8 mouse cellular contexts compared by ENCODE assay signal in genomic region chr1:189080797-189081196, GRCm38 (mm10).
DNase-seq lines count a peak whose midpoint lies in the region; ATAC-seq and TF ChIP-seq lines count a peak whose summit lies in the region.

No protein-coding gene starts in this region.

- peaks cover 0 to 3% of the 10 kb centered on the region in 2 experiments; a peak in 2 of 4 replicates for H3K36me3 ChIP-seq in MEL (ENCODE audit: control insufficient read depth in 1 of 2, insufficient read depth in 2 of 2, low read length in 2 of 2)
- H3K36me3 ChIP-seq in forebrain, embryonic 12.5 days (replicated peaks): no peaks in the 10 kb centered on the region
- no peaks in the 10 kb centered on the region for H3K36me3 ChIP-seq in lung, postnatal 0 days (ENCODE audit: insufficient read depth, low read length)

- peak; percentile 75 for ATAC-seq in forebrain, embryonic 12.5 days (ENCODE audit: low FRiP score)
- ATAC-seq in lung, postnatal 0 days: peak; percentile 80
- ATAC-seq in erythroid progenitor cell, adult 5-6 weeks (replicated peaks; ENCODE audit: low FRiP score, poor library complexity, severe bottlenecking): no peak

- H3K27ac ChIP-seq in MEL (ENCODE audit: control insufficient read depth, low read depth, low read length): no peak overlapping the region
- no peak overlapping the region for H3K27ac ChIP-seq in forebrain, embryonic 12.5 days
- no peak overlapping the region for H3K27ac ChIP-seq in lung, postnatal 0 days (ENCODE audit: low read length)

- 0 out of 4 replicates have a peak, but pooled peaks cover 0 to under 1% of the 10 kb centered on the region in 2 experiments for H3K27me3 ChIP-seq in MEL (ENCODE audit: control insufficient read depth in 1 of 2, insufficient read depth in 2 of 2, low read length in 2 of 2)
- H3K27me3 ChIP-seq in forebrain, embryonic 12.5 days: no peaks in the 10 kb centered on the region
- no peaks in the 10 kb centered on the region for H3K27me3 ChIP-seq in lung, postnatal 0 days (replicated peaks; ENCODE audit: insufficient read depth, low read length)

- intact Hi-C loops in heart, postnatal 14 days (cut with DNase I): loop anchor here (2.0 to 10.0 kb wide), 2 partner anchors 84 to 498 kb away; no protein-coding TSS in a partner anchor

- no peak overlapping the region for H3K4me2 ChIP-seq in forebrain, embryonic 12.5 days
- 0 out of 2 replicates have a peak overlapping the region, but pooled peaks have one; percentile 33 for H3K4me2 ChIP-seq in lung, postnatal 0 days (replicated peaks; ENCODE audit: low read depth, low read length)

- H3K79me2 ChIP-seq in MEL (ENCODE audit: control insufficient read depth, insufficient read depth, low read length, poor library complexity): no peaks in the 10 kb centered on the region

- TF ChIP-seq EP300 in MEL (IDR thresholded peaks at IDR 0.05; ENCODE audit: low read depth in 1 of 2, low read length in 2 of 2): no peak
- TF ChIP-seq EP300 in lung, postnatal 0 days (IDR thresholded peaks at IDR 0.05): no peak

- H3K4me3 ChIP-seq in MEL (ENCODE audit: control insufficient read depth in 1 of 2, insufficient read depth in 1 of 2, low read depth in 2 of 2, low read length in 2 of 2): no peak overlapping the region; a peak in 1 of 4 replicates
- no peak overlapping the region for H3K4me3 ChIP-seq in forebrain, embryonic 12.5 days (replicated peaks)
- no peak overlapping the region for H3K4me3 ChIP-seq in lung, postnatal 0 days (ENCODE audit: low read depth, low read length)

- TF ChIP-seq POLR2A in MEL (IDR thresholded peaks at IDR 0.05; ENCODE audit: control insufficient read depth in 1 of 2, insufficient read depth in 1 of 2, low read depth in 1 of 2, low read length in 2 of 2, poor library complexity in 1 of 2): no peak
- TF ChIP-seq POLR2A in brain, embryonic 14.5 days (IDR thresholded peaks at IDR 0.05; ENCODE audit: borderline replicate concordance, extremely low read depth, insufficient read depth, insufficient read length, poor library complexity, severe bottlenecking): no peak

- 20% methylated on average over 9 of the region's 9 CpGs for WGBS in forebrain, embryonic 12.5 days
- WGBS in lung, postnatal 0 days: 13% methylated on average over 9 of the region's 9 CpGs

- peak; percentile 12 for TF ChIP-seq RAD21 in MEL (IDR thresholded peaks at IDR 0.05; ENCODE audit: low read depth, low read length)

- H3K9ac ChIP-seq in MEL (ENCODE audit: control insufficient read depth, low read depth, low read length, poor library complexity, severe bottlenecking): 0 out of 2 replicates have a peak overlapping the region, but pooled peaks have one; percentile 13
- H3K9ac ChIP-seq in forebrain, embryonic 12.5 days: no peak overlapping the region
- H3K9ac ChIP-seq in lung, postnatal 0 days (replicated peaks; ENCODE audit: low read depth): no peak overlapping the region

- H3K9me3 ChIP-seq in MEL (replicated peaks; ENCODE audit: insufficient read depth, low read length): no peaks in the 10 kb centered on the region
- H3K9me3 ChIP-seq in forebrain, embryonic 12.5 days: peaks cover 14% of the 10 kb centered on the region
- no peaks in the 10 kb centered on the region; the same call in 1 of the 2 replicates for H3K9me3 ChIP-seq in lung, postnatal 0 days (ENCODE audit: low read length)

- peak; percentile 72 to 87 (median 73) for TF ChIP-seq CTCF in MEL (IDR thresholded peaks at IDR 0.05 in 2 of 3, conservative IDR thresholded peaks at IDR 0.05 in 1 of 3; ENCODE audit: control insufficient read depth in 1 of 3, insufficient read depth in 1 of 3, low read depth in 2 of 3, low read length in 3 of 3, poor library complexity in 1 of 3, severe bottlenecking in 1 of 3)
- peak; percentile 85 for TF ChIP-seq CTCF in brain, embryonic 14.5 days (IDR thresholded peaks at IDR 0.05; ENCODE audit: borderline replicate concordance, extremely low read depth, insufficient read depth, insufficient read length)
- TF ChIP-seq CTCF in lung, postnatal 0 days (IDR thresholded peaks at IDR 0.05): peak; percentile 95

- peak; percentile 68 for DNase-seq in MEL (ENCODE audit: low read depth, low spot score)
- DNase-seq in brain, embryonic 14.5 days (ENCODE audit: low read depth): peak; percentile 76
- peak; percentile 71 to 78 for DNase-seq in heart, postnatal 14 days
- peak; percentile 75 to 80 for DNase-seq in kidney, postnatal 4 days
- DNase-seq in lung, postnatal 0 days (ENCODE audit: low spot score): peak; percentile 75
- DNase-seq in retina, postnatal 1 day: peak; percentile 74

- peaks cover 0 to 6% of the 10 kb centered on the region in 2 experiments; a peak in 1 of 4 replicates for H3K4me1 ChIP-seq in MEL (ENCODE audit: control insufficient read depth in 1 of 2, insufficient read depth in 2 of 2, low read length in 2 of 2)
- H3K4me1 ChIP-seq in forebrain, embryonic 12.5 days: peaks cover 3% of the 10 kb centered on the region
- H3K4me1 ChIP-seq in lung, postnatal 0 days (ENCODE audit: insufficient read depth, low read depth, low read length): no peaks in the 10 kb centered on the region

TF ChIP-seq in MEL, 35 proteins besides CTCF, POLR2A, EP300 and RAD21:
- TF ChIP-seq SMC3 (IDR thresholded peaks at IDR 0.05; ENCODE audit: low read depth, low read length): peak; percentile 51
- no peak for TF ChIP-seq USF2 (IDR thresholded peaks at IDR 0.05; ENCODE audit: borderline replicate concordance in 1 of 2, insufficient read depth in 1 of 2, low read depth in 1 of 2, low read length in 2 of 2)
- TF ChIP-seq MAX (IDR thresholded peaks at IDR 0.05; ENCODE audit: low read length): peak; percentile 48
